Mouse (Mus musculus) kidney, postnatal 0 days (tissue): ENCODE measurements around the gene Il24. TPM values are rescaled to one million over a fixed set of nuclear protein-coding genes. Genes with fewer than 3 reads are reported as not detected.

Experiments
- ATAC-seq: fragments of 200-750 bp; cut with Nextera tagmentation; replicated peaks from 2 replicates; pipeline ENCODE4 v1.8.0; 2017; ENCODE audit warnings: low read depth, moderate number of reproducible peaks, moderate TSS enrichment, moderate library complexity; ENCODE audit not compliant: low FRiP score
- DNase-seq: peaks from one replicate; pipeline ENCODE4 v3.0.0-alpha.2; 2016; ENCODE audit warnings: low spot score
- H3K27ac ChIP-seq: fragments of 300-500 bp; sonication (generic); 2 replicates; pipeline ENCODE4 v1.5.1; 2014; ENCODE audit warnings: mild to moderate bottlenecking
- H3K27me3 ChIP-seq: fragments of 300-500 bp; sonication (generic); 2 replicates; pipeline ENCODE4 v1.6.1; 2014; ENCODE audit warnings: low read length, mixed read lengths; ENCODE audit not compliant: insufficient read depth
- H3K36me3 ChIP-seq: fragments of 300-500 bp; sonication (generic); 2 replicates; pipeline ENCODE4 v1.6.1; 2014; ENCODE audit warnings: low read length, mixed read lengths; ENCODE audit not compliant: insufficient read depth
- H3K4me1 ChIP-seq: fragments of 300-500 bp; sonication (generic); replicated peaks from 2 replicates; pipeline ENCODE4 v1.6.1; 2014; ENCODE audit warnings: antibody characterized with exemption, low read length, mixed read lengths; ENCODE audit not compliant: insufficient read depth
- H3K4me2 ChIP-seq: fragments of 300-500 bp; sonication (generic); 2 replicates; pipeline ENCODE4 v1.6.1; 2014; ENCODE audit warnings: mild to moderate bottlenecking, low read length, moderate library complexity, mixed read lengths
- H3K4me3 ChIP-seq: fragments of 300-500 bp; sonication (generic); replicated peaks from 2 replicates; pipeline ENCODE4 v1.5.1; 2014; ENCODE audit warnings: low read depth, low read length
- H3K9ac ChIP-seq: fragments of 300-500 bp; sonication (generic); 2 replicates; pipeline ENCODE4 v1.6.1; 2014; ENCODE audit warnings: low read depth, low read length
- H3K9me3 ChIP-seq: fragments of 300-500 bp; sonication (generic); replicated peaks from 2 replicates; pipeline ENCODE4 v1.6.1; 2016; ENCODE audit warnings: low read length, inconsistent platforms, mixed read lengths
- CTCF ChIP-seq: IDR thresholded peaks from 2 replicates; pipeline ENCODE4 v1.5.1; 2016; ENCODE audit warnings: antibody characterized with exemption, low read depth, mild to moderate bottlenecking, moderate library complexity
- WGBS: fragments of 180-500 bp; shearing (Covaris S2); extraction: QIAGEN DNeasy Blood & Tissue Kit; methylation state at CpG from one replicate; pipeline ENCODE4 v1.1.7; 2014; 5-methylcytosine and 5-hydroxymethylcytosine counted together
- polyA plus RNA-seq: library from polyadenylated mRNA; unstranded; fragments of >200 nt; fragmentation: Nextera tagmentation; extraction: Ambion mirVana; gene quantifications from 2 replicates; pipeline ENCODE4 v1.2.1, GENCODE M21; 2015

The Il24 gene
- polyA plus RNA-seq, 1 experiment from 2014 or later, result not detected

GRCm38 (mm10) chr1:130864238-130864637 is 23.0 kb downstream of the Il24 start:
- 83% methylated on average over 4 of the region's 4 CpGs for WGBS

GRCm38 (mm10) chr1:130857456-130857855 is 29.8 kb downstream of the Il24 start:
- Histone ChIP-seq H3K9me3 (no peaks in the 10 kb centered on the region), H3K4me2 (no peak overlapping the region), H3K36me3 (no peaks in the 10 kb centered on the region), H3K27me3 (no peaks in the 10 kb centered on the region), H3K27ac (no peak overlapping the region), H3K4me3 (no peak overlapping the region), H3K9ac (no peak overlapping the region), H3K4me1 (no peaks in the 10 kb centered on the region)
- TF ChIP-seq CTCF, result no peak
- WGBS, result 54% methylated on average over 4 of the region's 4 CpGs
- DNase-seq (no peak), ATAC-seq (no peak)

More at GRCm38 (mm10) chr1:130864238-130864637, 23.0 kb downstream of the Il24 start:
- H3K4me2 ChIP-seq, result no peak overlapping the region
- TF ChIP-seq CTCF, result no peak
- no peaks in the 10 kb centered on the region for H3K36me3 ChIP-seq
- H3K27ac ChIP-seq, result no peak overlapping the region
- H3K9me3 ChIP-seq, result no peaks in the 10 kb centered on the region
- no peaks in the 10 kb centered on the region for H3K27me3 ChIP-seq
- ATAC-seq, result no peak
- H3K4me3 ChIP-seq, result no peak overlapping the region
- no peak overlapping the region for H3K9ac ChIP-seq
- H3K4me1 ChIP-seq, result no peaks in the 10 kb centered on the region
- DNase-seq, result no peak

- H3K36me3 ChIP-seq, result no peaks in the 10 kb centered on the region
- 74% methylated on average over 2 of the region's 2 CpGs for WGBS
- ATAC-seq (no peak), DNase-seq (no peak)
- no peak overlapping the region for H3K9ac ChIP-seq
- no peak for TF ChIP-seq CTCF
- H3K9me3 ChIP-seq, result no peaks in the 10 kb centered on the region
- no peaks in the 10 kb centered on the region for H3K27me3 ChIP-seq
- H3K27ac ChIP-seq, result no peak overlapping the region
- H3K4me3 ChIP-seq, result no peak overlapping the region
- H3K4me1 ChIP-seq, result no peaks in the 10 kb centered on the region
- H3K4me2 ChIP-seq, result no peak overlapping the region
These were observed 31.5 kb downstream of the Il24 start for GRCm38 (mm10) chr1:130855723-130856122.

- ATAC-seq, result no peak
- 79% methylated on average over 9 of the region's 9 CpGs for WGBS
These were observed 32.4 kb downstream of the Il24 start for GRCm38 (mm10) chr1:130854819-130855218.

GRCm38 (mm10) chr1:130850405-130850804 is 36.8 kb downstream of the Il24 start:
- no peaks in the 10 kb centered on the region for H3K36me3 ChIP-seq
- ATAC-seq (no peak), DNase-seq (no peak)
- H3K27ac ChIP-seq, result no peak overlapping the region
- no peaks in the 10 kb centered on the region for H3K27me3 ChIP-seq
- no peak overlapping the region for H3K9ac ChIP-seq
- H3K4me2 ChIP-seq, result no peak overlapping the region
- no peak for TF ChIP-seq CTCF
- H3K4me1 ChIP-seq, result no peaks in the 10 kb centered on the region
- WGBS, result 83% methylated on average over 5 of the region's 5 CpGs
- no peak overlapping the region for H3K4me3 ChIP-seq
- no peaks in the 10 kb centered on the region for H3K9me3 ChIP-seq

More at GRCm38 (mm10) chr1:130854819-130855218, 32.4 kb downstream of the Il24 start:
- no peaks in the 10 kb centered on the region for H3K27me3 ChIP-seq
- H3K4me1 ChIP-seq, result no peaks in the 10 kb centered on the region
- H3K4me3 ChIP-seq, result no peak overlapping the region
- H3K9ac ChIP-seq, result no peak overlapping the region
- no peak for TF ChIP-seq CTCF
- H3K36me3 ChIP-seq, result no peaks in the 10 kb centered on the region
- H3K27ac ChIP-seq, result no peak overlapping the region
- no peak overlapping the region for H3K4me2 ChIP-seq
- no peak for DNase-seq
- no peaks in the 10 kb centered on the region for H3K9me3 ChIP-seq

GRCm38 (mm10) chr1:130849530-130850214 is 37.6 kb downstream of the Il24 start:
- Histone ChIP-seq H3K36me3 (no peaks in the 10 kb centered on the region), H3K4me2 (no peak overlapping the region), H3K4me1 (no peaks in the 10 kb centered on the region), H3K27ac (no peak overlapping the region), H3K4me3 (no peak overlapping the region), H3K27me3 (no peaks in the 10 kb centered on the region), H3K9me3 (no peaks in the 10 kb centered on the region), H3K9ac (no peak overlapping the region)
- 85% methylated on average over 10 of the region's 10 CpGs for WGBS
- DNase-seq, result no peak
- no peak for ATAC-seq
- no peak for TF ChIP-seq CTCF
